Mouse (Mus musculus): ENCODE data around the gene Speg. TPM values are rescaled to one million over a fixed set of nuclear protein-coding genes. Genes with fewer than 3 reads are reported as not detected.
A peak's percentile ranks its signal among the peaks of the same experiment; 100 is the strongest.

The Speg gene
- polyA plus RNA-seq, 1 experiment = 21.2 TPM

DNA sequence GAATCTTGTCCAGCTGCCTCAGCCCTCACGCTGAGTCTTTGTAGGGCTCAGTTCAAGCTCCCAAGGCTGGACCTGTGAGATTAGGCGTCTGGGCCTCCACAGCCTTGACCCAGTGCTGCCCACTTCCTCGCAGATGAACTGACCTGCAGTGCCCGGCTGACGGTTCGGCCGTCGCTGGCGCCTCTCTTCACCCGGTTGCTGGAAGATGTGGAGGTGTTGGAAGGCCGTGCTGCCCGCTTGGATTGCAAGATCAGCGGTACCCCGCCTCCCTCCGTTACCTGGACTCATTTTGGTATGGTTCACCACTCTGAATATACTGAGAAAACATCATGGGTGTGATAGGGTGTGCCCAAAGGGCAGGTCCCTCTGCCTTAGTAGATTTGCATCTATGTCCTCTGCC is 31.1 kb downstream of the Speg start:
- Histone ChIP-seq H3K4me1 (ENCODE audit: control insufficient read depth, insufficient read depth, insufficient read length) (no peaks in the 10 kb centered on the region), H3K36me3 (ENCODE audit: control insufficient read depth, insufficient read depth, low read length) (no peaks in the 10 kb centered on the region), H3K27ac (ENCODE audit: insufficient read depth, low read length) (no peak overlapping the region), H3K27me3 (ENCODE audit: control insufficient read depth, insufficient read depth, low read length) (no peaks in the 10 kb centered on the region), H3K4me3 (ENCODE audit: extremely low read depth, insufficient read depth, insufficient read length) (no peak overlapping the region)
- no peak for DNase-seq (ENCODE audit: low read depth in 1 of 2, low spot score in 2 of 2)
- WGBS = 93% methylated on average over 15 of the region's 15 CpGs
- TF ChIP-seq CTCF (IDR thresholded peaks at IDR 0.05; ENCODE audit: extremely low read depth, insufficient read depth, insufficient read length, insufficient replicate concordance) = no peak
- no peak for TF ChIP-seq POLR2A (IDR thresholded peaks at IDR 0.05; ENCODE audit: low read depth, low read length)

DNA sequence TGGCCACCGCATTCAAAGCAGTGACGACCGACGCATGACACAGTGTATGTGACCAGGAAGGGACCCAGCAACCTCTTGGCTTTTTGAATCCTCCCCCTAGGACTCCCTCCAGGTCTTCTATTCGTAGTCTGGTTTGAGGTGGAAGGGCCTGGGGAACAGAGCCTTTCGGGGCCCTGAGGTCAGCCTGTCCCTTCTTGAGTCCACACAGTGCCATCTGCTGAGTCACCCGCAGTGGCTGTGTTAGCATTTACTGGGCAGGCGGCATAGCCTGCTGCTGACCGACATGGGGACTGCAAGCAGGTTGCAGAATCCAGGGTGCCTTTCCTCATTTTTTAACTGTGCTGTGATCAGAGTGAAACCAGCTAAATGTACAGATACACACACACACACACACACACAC is 32.0 kb downstream of the Speg start:
- DNase-seq (ENCODE audit: low read depth in 1 of 2, low spot score in 2 of 2) = no peak
- Histone ChIP-seq H3K4me3 (ENCODE audit: extremely low read depth, insufficient read depth, insufficient read length) (no peak overlapping the region), H3K27me3 (ENCODE audit: control insufficient read depth, insufficient read depth, low read length) (no peaks in the 10 kb centered on the region), H3K27ac (ENCODE audit: insufficient read depth, low read length) (no peak overlapping the region), H3K4me1 (ENCODE audit: control insufficient read depth, insufficient read depth, insufficient read length) (no peaks in the 10 kb centered on the region), H3K36me3 (ENCODE audit: control insufficient read depth, insufficient read depth, low read length) (no peaks in the 10 kb centered on the region)
- TF ChIP-seq CTCF (IDR thresholded peaks at IDR 0.05; ENCODE audit: extremely low read depth, insufficient read depth, insufficient read length, insufficient replicate concordance) (no peak), POLR2A (IDR thresholded peaks at IDR 0.05; ENCODE audit: low read depth, low read length) (no peak)
- WGBS = 90% methylated on average over 9 of the region's 9 CpGs

DNA sequence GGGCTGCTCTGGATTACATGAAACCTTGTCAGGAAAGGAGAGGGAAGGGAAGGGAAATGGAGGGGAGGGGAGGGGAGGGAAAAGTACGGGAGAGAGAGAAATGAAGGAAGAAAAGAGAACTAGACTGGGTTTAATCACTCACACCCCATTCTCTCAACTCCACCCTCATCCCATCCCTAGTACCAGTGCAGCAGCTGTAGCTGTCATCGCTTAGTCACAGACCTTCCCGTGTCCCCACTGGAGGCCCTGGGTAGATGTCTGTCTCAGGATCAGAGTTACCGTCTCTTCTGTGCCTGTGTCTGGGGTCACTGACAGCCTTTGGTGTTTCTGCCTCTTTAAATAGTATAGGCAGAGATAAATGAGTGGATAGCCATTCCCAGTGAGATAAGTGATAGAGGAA is 33.1 kb downstream of the Speg start:
- Histone ChIP-seq H3K27me3 (ENCODE audit: control insufficient read depth, insufficient read depth, low read length) (no peaks in the 10 kb centered on the region), H3K36me3 (ENCODE audit: control insufficient read depth, insufficient read depth, low read length) (no peaks in the 10 kb centered on the region), H3K4me1 (ENCODE audit: control insufficient read depth, insufficient read depth, insufficient read length) (no peaks in the 10 kb centered on the region), H3K4me3 (ENCODE audit: extremely low read depth, insufficient read depth, insufficient read length) (no peak overlapping the region), H3K27ac (ENCODE audit: insufficient read depth, low read length) (no peak overlapping the region)
- TF ChIP-seq CTCF (IDR thresholded peaks at IDR 0.05; ENCODE audit: extremely low read depth, insufficient read depth, insufficient read length, insufficient replicate concordance) = no peak
- TF ChIP-seq POLR2A (IDR thresholded peaks at IDR 0.05; ENCODE audit: low read depth, low read length) = no peak
- WGBS = 72% methylated on average over 4 of the region's 4 CpGs
- DNase-seq (ENCODE audit: low read depth in 1 of 2, low spot score in 2 of 2) = no peak

DNA sequence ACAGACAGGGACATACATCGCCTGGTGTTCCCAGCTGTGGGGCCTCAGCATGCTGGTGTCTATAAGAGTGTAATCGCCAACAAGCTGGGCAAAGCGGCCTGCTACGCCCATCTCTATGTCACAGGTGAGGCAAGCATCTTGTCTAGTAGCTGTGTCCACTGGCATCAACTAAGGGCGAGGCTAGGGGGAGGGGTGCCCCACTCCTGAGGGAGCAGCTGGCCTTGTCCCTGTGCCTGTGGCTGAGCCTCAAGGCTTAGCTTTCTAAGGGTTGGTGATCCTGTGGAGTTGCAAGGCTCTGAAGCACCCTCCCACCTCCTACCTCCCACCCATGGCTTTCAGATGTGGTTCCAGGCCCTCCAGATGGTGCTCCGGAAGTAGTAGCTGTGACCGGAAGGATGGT is 34.9 kb downstream of the Speg start:
- H3K27me3 ChIP-seq (ENCODE audit: control insufficient read depth, insufficient read depth, low read length) = no peaks in the 10 kb centered on the region
- WGBS = 93% methylated on average over 7 of the region's 7 CpGs
- no peak for DNase-seq (ENCODE audit: low read depth in 1 of 2, low spot score in 2 of 2)
- no peak overlapping the region for H3K27ac ChIP-seq (ENCODE audit: insufficient read depth, low read length)
- H3K4me1 ChIP-seq (ENCODE audit: control insufficient read depth, insufficient read depth, insufficient read length) = no peaks in the 10 kb centered on the region
- no peak overlapping the region for H3K4me3 ChIP-seq (ENCODE audit: extremely low read depth, insufficient read depth, insufficient read length)
- no peaks in the 10 kb centered on the region for H3K36me3 ChIP-seq (ENCODE audit: control insufficient read depth, insufficient read depth, low read length)
- TF ChIP-seq CTCF (IDR thresholded peaks at IDR 0.05; ENCODE audit: extremely low read depth, insufficient read depth, insufficient read length, insufficient replicate concordance) = no peak
- no peak for TF ChIP-seq POLR2A (IDR thresholded peaks at IDR 0.05; ENCODE audit: low read depth, low read length)

DNA sequence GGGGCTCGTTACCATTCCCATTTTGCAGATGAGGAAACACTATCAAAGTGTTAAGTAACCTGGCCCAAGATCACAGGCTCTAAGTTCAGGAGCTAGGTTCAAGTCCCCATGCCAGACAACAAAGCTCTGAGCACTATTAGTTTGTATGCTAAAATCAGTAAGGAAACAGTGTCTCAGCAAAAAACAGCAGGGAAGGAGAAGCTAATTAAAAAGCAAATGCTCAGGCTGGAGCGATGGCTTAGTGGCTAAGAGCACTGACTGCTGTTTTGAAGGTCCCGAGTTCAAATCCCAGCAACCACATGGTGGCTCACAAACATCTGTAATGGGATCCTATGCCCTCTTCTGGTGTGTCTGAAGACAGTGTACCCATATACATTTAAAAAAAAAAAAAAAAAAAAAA is 37.1 kb downstream of the Speg start:
- no peak for DNase-seq (ENCODE audit: low read depth in 1 of 2, low spot score in 2 of 2)
- Histone ChIP-seq H3K27me3 (ENCODE audit: control insufficient read depth, insufficient read depth, low read length) (no peaks in the 10 kb centered on the region), H3K4me1 (ENCODE audit: control insufficient read depth, insufficient read depth, insufficient read length) (no peaks in the 10 kb centered on the region), H3K27ac (ENCODE audit: insufficient read depth, low read length) (no peak overlapping the region), H3K4me3 (ENCODE audit: extremely low read depth, insufficient read depth, insufficient read length) (no peak overlapping the region), H3K36me3 (ENCODE audit: control insufficient read depth, insufficient read depth, low read length) (no peaks in the 10 kb centered on the region)
- 88% methylated on average over 3 of the region's 3 CpGs for WGBS
- no peak for TF ChIP-seq POLR2A (IDR thresholded peaks at IDR 0.05; ENCODE audit: low read depth, low read length)

DNA sequence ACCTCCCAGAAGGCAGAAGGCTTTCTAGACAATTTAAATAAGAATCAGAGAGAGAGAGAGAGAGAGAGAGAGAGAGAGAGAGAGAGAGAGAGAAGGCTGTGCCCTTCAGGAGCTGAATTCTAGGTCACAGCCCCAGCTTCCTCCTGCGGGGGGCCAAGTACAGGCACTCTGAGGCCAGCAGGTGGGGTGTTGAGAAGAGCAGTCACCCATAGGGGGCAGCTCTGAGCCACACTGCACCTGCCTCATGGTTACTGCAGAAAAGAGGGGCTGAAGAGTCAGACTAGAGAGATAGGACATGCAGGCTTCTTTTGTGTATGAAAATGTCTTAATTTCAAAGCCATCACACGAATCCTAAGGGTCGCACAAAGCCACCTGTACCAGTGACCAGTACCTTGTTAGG is 38.7 kb downstream of the Speg start:
- H3K27me3 ChIP-seq (ENCODE audit: control insufficient read depth, insufficient read depth, low read length) = no peaks in the 10 kb centered on the region
- no peak overlapping the region for H3K27ac ChIP-seq (ENCODE audit: insufficient read depth, low read length)
- no peaks in the 10 kb centered on the region for H3K4me1 ChIP-seq (ENCODE audit: control insufficient read depth, insufficient read depth, insufficient read length)
- no peak for DNase-seq (ENCODE audit: low read depth in 1 of 2, low spot score in 2 of 2)
- no peaks in the 10 kb centered on the region for H3K36me3 ChIP-seq (ENCODE audit: control insufficient read depth, insufficient read depth, low read length)
- 66% methylated on average over 3 of the region's 3 CpGs for WGBS
- no peak overlapping the region for H3K4me3 ChIP-seq (ENCODE audit: extremely low read depth, insufficient read depth, insufficient read length)
- TF ChIP-seq CTCF (IDR thresholded peaks at IDR 0.05; ENCODE audit: extremely low read depth, insufficient read depth, insufficient read length, insufficient replicate concordance) = 0 out of 2 replicates have a peak, but pooled peaks have one; percentile 1
- no peak for TF ChIP-seq POLR2A (IDR thresholded peaks at IDR 0.05; ENCODE audit: low read depth, low read length)

DNA sequence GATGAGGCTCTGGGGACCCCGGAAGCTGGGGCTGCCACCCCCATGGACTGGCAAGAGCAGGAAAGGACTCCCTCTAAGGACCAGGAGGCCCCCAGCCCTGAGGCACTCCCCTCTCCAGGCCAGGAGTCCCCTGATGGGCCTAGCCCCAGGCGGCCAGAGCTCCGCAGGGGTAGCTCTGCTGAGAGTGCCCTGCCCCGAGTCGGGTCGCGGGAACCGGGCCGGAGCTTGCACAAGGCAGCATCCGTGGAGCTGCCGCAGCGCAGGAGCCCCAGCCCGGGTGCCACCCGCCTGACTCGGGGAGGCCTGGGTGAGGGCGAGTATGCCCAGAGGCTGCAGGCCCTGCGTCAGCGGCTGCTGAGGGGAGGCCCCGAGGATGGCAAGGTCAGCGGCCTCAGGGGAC is 46.7 kb downstream of the Speg start:
- DNase-seq (ENCODE audit: low read depth in 1 of 2, low spot score in 2 of 2) = no peak
- Histone ChIP-seq H3K4me3 (ENCODE audit: extremely low read depth, insufficient read depth, insufficient read length) (no peak overlapping the region), H3K27me3 (ENCODE audit: control insufficient read depth, insufficient read depth, low read length) (peaks cover 19% of the 10 kb centered on the region), H3K4me1 (ENCODE audit: control insufficient read depth, insufficient read depth, insufficient read length) (no peaks in the 10 kb centered on the region; the same call in 1 of the 2 replicates), H3K27ac (ENCODE audit: insufficient read depth, low read length) (no peak overlapping the region), H3K36me3 (ENCODE audit: control insufficient read depth, insufficient read depth, low read length) (no peaks in the 10 kb centered on the region)
- no peak for TF ChIP-seq CTCF (IDR thresholded peaks at IDR 0.05; ENCODE audit: extremely low read depth, insufficient read depth, insufficient read length, insufficient replicate concordance)
- TF ChIP-seq POLR2A (IDR thresholded peaks at IDR 0.05; ENCODE audit: low read depth, low read length) = no peak
- WGBS = 7% methylated on average over 20 of the region's 20 CpGs

All from spleen, adult 2 months (tissue).